In the genomic region with DNA sequence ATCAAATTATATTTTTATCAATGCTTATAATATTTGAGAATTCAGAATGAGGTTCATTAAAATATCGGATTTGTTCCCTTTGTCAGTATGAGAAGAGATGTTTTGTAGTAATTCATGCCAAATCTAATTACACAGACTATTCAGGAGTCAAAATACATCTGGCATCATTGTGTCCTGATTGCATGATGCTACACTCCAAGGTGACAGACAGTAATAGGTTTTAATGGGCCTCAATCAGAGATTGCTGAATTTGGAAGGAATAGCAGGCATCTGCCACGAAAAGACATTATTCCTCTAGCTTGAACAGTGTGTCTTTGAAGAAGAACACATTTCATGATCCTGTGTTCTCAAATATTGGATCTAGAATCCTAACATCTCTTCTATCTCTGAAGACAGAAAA, we compare ENCODE assay signal across 20 mouse cellular contexts.
"Had no signal": no experiment of that assay in that cellular context is flagged by ENCODE, and none has a peak within 500 bp of the region (broad histone marks: within the 10 kb centered on the region; RNA-seq: fewer than 3 reads in every experiment).

No protein-coding gene starts in this region.

- H3K4me1 ChIP-seq: liver, embryonic 13.5 days; midbrain, embryonic 12.5 days; midbrain, embryonic 15.5 days; neural tube, embryonic 12.5 days; neural tube, embryonic 15.5 days had no signal

- H3K4me3 ChIP-seq: layer of hippocampus, adult 2 months; left cerebral cortex, adult 2 months; liver, embryonic 13.5 days; midbrain, embryonic 12.5 days; midbrain, embryonic 15.5 days; neural tube, embryonic 12.5 days; neural tube, embryonic 15.5 days had no signal

- DNase-seq: kidney, postnatal 14 days; kidney, postnatal 4 days; layer of hippocampus, postnatal 36 days; liver, embryonic 13.5 days; lung, adult 2 months; lung, postnatal 14 days; right cerebral cortex, adult 18-20 months; right cerebral cortex, postnatal 14 days; right cerebral cortex, postnatal 4 days; thymus, adult 2 months; thymus, postnatal 14 days; thymus, postnatal 4 days had no signal

- H3K27ac ChIP-seq: layer of hippocampus, adult 2 months; left cerebral cortex, adult 2 months; liver, embryonic 13.5 days; macrophage; midbrain, embryonic 12.5 days; midbrain, embryonic 15.5 days; neural tube, embryonic 12.5 days; neural tube, embryonic 15.5 days; stomach, postnatal 0 days had no signal

- ATAC-seq: midbrain, embryonic 15.5 days had no signal

- H3K4me2 ChIP-seq: liver, embryonic 13.5 days; midbrain, embryonic 12.5 days; midbrain, embryonic 15.5 days; neural tube, embryonic 12.5 days; neural tube, embryonic 15.5 days had no signal

- H3K9me3 ChIP-seq: liver, embryonic 13.5 days; midbrain, embryonic 12.5 days; midbrain, embryonic 15.5 days; neural tube, embryonic 12.5 days; neural tube, embryonic 15.5 days had no signal

- H3K9ac ChIP-seq: liver, embryonic 13.5 days; midbrain, embryonic 12.5 days; midbrain, embryonic 15.5 days; neural tube, embryonic 12.5 days; neural tube, embryonic 15.5 days had no signal

- H3K27me3 ChIP-seq: liver, embryonic 13.5 days; midbrain, embryonic 12.5 days; midbrain, embryonic 15.5 days; neural tube, embryonic 12.5 days; neural tube, embryonic 15.5 days had no signal

- H3K36me3 ChIP-seq: liver, embryonic 13.5 days; midbrain, embryonic 12.5 days; midbrain, embryonic 15.5 days; neural tube, embryonic 12.5 days; neural tube, embryonic 15.5 days had no signal
